Mouse (Mus musculus) kidney, postnatal 10 days (tissue): ENCODE results near the gene Palm2.
"Not testable (repeated sequence)": the region's sequence is repeated elsewhere in the genome, so short reads cannot be mapped to it uniquely, and the experiment has no call there.

Experiments used
- DNase-seq: peaks from one replicate; pipeline ENCODE4 v3.0.0; 2021; ENCODE audit warnings: mixed read lengths

Palm2 gene

DNA sequence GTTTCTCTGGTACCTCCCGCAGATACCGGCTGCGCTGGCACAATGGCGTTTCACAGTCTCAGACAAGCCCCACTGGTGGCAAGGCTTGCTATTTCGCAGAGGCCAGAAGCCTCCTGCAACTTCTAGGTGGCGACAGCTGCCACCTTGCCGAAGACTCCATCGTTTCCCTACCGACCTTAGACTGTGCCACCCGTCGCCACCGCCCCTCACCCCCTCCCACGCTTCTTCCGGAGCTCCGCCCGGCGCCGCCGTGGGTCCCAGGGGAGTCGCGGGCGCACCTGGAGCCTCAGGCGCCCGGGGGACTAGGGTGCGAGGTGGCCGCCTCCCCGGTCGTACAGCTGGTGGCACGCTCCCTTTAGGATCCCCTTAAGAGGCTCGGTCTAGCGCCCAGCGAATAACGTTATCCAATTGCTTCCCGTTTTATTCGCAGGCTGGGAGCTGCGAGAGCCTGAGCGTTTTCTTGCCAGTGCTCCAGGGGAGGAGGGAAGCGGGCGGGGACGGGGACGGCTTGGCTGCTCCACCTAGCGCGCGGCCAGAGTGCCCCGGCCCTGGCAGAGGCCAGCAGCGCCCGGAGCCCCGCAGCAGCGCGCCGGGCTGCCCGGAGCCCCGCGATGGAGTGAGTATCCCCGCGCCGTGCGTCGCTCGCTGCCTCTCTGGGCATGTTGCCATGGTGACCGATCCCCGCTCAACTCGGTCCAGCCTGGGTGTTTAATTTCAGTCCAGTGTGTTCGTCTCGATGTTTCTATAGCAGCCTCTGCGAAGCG lies at the start of gene Palm2:
Gene Palm2, plus strand, starts transcription at position 307 of the 764 bp plus-strand sequence.
- peak; percentile 69 for DNase-seq

DNA sequence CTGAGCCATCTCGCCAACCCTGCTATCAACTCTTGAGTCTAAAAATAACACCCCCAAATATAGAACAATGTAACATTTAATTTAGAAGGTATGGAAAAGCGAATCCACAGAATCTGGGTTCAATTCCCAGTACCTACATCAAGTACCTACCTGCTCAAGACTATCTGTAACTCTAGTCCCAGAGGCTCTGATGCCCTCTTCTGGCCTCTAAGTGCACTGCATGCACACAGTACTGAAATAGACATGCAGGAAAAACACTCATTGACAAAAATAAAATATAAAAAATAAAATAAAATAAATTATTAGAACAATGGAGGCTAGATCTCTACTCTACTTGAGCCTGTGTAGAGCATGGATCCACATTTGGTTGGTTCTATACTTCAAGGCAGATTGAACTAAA lies 49.7 kb upstream of the Palm2 start:
- no peak for DNase-seq

DNA sequence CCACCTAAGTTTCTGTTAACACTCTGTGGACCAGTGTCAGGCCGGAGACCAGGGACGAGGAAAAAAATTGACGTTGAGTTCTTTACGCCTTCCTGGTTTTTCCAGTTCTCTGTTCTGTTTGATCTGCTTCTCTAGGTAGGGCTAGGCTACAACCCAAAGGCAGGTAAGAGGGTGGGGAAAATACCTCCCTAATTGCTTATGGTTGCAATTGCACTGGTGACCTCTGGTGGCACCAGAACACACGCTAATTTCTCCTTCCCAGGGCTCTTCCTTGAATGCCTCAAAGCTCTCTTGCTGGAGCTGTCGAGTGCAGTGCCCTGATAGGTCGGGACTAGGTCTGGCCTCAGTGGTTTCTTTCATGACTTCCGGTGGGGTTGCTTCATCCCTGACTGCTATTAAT lies 42.9 kb upstream of the Palm2 start:
- DNase-seq = no peak

DNA sequence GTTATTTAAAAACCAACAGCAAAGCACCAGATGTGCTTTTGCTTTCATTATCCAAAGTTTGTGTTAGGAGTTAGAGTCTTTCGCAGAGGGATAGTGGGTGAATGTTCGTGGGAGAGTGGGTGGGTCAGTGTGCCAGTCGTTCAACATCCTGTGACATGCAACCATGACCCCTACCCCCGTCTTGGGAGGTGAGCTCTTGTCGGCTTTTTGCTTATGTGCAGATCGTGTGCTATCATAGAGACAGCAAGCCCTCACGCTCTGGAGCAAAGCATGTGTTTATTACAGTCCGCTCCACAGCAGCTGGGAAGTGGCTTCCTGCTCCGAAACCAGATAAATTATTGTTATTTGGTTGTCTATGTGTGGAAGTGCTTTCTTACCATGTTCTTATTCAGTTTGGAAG lies 37.6 kb upstream of the Palm2 start:
- DNase-seq = peak; percentile 28

DNA sequence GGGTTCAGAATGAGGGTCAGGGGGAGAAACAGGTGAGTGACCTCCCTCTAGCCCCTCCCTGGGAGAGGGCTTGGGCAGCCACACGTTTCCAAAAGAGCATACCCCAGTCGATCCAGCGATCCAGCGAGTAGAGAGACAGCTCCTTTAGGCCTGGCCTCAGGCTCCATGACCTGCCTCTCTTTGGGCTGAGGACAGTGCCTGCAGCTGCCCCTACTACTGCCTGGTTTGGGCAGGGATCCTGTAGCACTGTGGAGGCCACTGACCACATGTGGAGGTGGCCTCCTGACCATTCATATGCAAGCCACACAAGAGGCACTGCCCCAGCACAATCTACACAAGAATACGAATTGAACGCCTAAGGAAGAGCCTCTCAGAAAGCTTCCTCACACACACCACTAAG lies 21.7 kb upstream of the Palm2 start:
- not testable (repeated sequence) for DNase-seq

DNA sequence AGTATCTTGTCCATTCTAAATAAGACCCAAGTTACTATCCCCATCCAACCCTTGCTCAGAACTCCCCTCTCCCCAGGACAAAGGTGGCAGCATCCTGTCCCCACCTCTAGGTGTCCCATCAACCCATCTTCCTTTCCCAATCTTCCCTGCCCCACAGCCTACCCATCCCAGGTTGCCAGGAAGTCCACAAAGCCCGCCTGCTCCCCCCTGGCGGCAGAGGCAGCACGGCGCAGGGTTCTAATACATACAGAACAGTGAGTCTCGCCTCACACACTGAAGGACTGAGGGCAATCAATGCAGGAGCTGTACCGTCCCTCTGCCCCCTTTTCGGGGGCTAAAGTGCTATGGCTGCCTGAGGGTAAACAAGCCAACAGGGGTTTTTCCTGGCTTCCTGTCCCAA lies 21.0 kb upstream of the Palm2 start:
- DNase-seq = no peak

DNA sequence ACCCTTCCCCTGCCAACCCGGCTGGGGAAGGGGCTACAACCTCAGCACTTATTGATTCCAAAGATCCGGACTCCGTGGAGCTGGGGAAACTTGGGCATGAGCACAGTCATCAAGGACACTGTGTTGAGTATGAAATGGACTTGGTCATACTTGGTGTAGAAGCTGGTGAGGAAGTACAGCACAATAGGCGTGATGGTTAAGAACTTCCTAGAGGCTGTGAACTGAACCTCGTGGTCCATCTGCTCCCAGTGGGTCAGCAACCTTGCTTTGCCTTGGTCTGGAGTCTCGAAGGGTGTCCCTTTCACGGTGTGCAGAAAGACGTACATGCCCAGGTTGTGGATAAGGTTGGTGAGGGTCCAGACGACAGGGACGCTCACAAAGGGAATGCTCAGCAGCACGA lies 20.4 kb upstream of the Palm2 start:
- not testable (repeated sequence) for DNase-seq

DNA sequence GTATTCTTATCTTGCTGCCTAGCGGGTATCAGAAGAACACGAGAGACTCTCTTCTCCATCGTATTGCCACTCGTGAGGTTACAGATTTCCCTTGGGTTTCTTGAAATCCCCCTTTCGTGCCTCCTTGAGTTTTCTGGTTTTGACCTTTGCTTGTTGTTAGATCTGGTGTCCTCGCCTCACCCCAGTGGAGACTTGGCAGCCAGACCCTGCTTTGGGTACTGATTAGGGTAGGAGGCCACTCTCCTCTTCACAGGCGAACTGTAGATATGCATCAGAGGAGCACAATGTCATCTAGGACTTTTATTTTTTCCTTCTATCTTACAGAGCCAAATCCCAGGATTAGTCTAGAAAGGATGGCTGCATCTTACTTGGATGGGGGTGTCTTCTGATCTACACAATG lies 10.0 kb upstream of the Palm2 start:
- DNase-seq = no peak

DNA sequence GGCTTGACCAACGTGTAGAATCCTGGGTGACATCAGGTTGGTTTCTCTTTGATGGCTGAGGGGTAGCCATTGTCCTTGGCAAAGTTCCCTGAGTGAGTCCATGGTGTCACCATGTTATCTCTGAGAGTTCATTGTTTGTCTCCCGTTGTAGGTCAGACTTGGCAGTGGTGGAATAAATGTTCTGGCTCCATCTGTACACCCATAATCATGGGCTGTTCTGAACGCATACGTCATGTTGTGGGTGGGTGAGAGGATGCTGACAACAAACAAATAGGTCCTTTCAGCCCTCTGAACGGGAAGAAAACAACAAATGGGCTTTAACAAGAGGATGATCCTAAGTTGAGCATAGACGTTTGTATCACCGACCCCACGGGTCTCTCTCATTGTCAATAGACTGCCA lies 5.7 kb upstream of the Palm2 start:
- no peak for DNase-seq

DNA sequence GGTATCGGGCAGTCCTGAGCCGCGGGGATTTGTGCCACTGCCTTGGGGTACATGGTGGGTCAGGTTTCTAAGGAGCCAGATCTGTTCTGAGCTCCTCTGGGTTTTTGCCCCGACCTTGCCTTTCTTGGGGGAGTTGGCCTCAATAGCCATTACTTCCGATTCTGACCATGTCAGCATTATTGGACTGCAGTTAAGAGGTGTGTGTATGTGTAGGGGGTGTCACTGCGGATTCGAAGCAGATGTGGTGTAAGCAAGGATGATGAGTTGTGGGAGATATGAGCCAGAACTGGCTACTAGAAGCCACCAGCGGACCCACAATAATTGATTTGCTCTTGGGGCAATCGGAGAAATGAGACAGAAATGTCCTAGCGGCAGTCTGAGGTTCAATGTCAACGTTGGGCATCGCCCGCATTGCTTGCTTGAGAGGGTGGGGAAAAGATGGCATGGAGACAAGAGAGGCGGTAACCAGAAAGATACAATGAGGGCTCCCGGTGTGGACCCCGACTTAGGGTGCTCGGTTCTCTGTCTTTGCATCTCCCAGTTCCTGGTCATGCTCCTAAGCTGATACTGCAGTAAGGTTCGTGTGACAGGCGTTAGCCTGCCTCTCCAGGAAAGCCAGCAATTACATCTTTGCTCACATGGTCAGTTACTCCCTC lies 786 bp downstream of the Palm2 start:
- DNase-seq = no peak

DNA sequence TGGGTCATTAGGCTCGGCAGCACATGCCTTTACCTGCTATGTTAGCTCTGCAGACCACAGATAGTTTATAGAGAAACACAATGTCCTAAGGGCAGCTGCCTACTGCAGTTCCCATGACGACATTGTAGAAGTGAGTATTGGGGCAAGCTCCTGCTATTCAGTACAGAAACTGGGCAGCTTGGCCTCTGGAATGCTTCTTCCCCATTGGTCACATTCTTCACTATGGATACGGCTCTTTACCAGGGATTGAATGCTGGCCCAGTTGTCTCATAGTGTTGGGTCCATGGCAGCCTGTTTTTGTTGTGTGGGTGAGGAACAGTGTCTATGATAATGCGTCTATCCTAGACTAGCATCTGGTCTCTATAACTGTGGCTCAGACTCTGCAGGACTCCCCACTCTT lies 2.2 kb downstream of the Palm2 start:
- no peak for DNase-seq

DNA sequence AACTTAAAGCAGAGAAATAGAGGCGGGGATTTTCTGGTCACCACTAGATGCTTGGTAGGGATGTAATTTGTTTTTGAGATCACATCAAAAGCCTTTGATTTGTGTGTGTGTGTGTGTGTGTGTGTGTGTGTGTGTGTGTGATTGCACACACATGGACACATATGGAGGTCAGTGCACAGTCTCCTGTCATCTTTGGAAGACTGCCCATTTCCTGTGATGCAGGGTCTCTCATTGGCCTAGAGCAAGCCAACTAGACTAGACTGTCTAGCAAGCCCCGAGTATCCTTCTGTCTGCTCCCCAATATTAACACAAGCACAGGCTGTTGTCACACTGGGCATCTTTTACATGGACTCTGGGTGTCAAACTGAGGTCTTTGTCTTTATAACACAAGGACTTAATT lies 12.0 kb downstream of the Palm2 start:
- no peak for DNase-seq

DNA sequence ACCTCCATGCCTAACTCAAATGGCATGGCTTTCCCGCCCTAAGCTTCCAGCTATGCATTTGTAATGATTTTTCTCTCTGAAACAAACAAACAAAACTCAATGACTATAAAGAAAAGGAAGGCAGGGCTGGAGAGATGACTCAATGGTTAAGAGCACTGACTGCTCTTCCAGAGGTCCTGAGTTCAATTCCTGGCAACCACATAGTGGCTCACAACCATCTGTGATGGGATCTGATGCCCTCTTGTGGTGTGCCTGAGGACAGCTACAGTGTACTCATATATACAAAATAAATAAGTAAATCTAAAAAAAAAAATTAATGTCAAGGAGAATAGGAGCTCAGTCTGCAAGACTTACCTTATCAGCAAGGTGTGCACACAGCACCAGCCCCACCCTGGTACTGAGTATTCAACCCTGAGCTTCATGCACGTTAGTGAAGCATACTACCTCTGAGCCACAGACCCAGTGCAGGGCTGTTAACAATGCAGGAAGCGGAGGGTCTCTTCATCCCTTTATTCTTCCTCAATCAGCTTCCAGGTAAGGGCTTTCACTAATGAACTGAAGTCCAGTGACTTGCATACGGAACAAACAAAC lies 12.9 kb downstream of the Palm2 start:
- no peak for DNase-seq

DNA sequence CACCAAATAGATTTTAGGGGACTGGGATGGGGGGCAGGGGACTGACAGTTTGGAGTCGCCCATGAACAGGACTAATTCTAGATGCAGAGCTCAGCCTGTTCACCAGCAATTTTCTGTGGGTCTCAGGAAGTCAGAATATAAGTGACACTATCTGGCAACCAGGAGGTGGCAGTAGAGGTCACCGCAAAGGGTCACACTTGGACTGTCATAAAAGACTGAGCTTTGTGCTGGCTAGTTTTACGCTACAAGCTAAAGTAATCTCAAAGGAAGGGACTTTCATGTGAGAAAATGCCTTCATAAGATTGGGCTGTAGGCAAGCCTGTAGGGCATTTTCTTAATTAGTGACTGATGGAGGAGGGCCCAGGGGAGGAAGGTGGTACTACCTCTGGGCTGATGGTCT lies 17.8 kb downstream of the Palm2 start:
- peak; percentile 77 for DNase-seq

DNA sequence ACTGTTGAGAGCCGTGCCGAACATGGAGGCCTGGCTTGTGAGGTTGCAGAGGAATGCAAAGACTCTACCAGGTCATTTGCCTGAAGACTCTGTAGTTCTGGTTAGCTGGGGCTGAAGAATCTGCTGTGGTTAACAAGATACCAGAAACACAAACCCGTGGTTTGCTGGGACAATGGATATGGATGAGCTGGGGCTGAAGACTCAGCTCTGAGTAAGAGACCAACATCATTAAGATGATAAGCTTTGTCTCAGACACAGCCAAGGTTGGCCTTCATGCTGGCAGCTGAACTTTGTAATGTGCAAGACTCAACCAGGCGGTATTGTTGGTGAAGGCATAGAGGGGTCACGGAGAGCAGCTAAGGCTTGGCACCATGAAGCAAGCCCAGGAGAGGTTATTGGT lies 18.6 kb downstream of the Palm2 start:
- no peak for DNase-seq

DNA sequence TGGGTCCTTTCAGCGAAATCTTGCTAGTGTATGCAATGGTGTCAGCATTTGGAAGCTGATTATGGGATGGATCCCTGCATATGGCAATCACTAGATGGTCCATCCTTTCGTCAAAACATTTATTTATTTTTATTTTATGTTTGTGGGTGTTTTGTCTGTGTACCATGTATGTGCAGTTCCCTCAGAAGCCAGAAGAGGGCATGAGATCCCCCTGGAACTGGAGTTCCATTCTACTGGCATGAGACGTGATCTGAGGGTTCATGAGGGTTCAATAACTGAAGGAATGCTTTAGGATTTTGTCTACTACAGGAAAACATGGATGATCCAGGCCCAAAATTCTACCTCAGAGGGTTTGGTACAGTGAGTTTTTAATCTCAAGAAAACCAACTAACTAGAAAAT lies 28.3 kb downstream of the Palm2 start:
- DNase-seq = peak; percentile 53

DNA sequence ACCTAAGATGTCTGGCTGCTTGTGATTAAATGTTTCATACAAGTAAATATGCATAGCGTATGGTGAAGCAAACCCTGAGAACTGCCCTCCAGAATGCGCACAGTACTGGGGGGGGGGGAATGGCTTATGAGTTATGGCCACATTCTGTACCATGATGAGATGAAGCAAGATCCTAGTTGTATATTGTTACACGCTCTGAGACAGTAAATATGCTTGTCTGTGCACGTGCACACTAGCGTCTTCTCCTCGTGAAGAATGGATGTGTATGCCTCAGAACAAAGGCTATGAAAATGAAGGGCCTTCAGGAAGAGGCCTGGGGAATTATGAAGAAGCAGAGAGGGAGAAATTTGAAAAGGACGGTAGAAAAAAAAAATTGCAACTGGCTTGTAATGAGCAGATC lies 48.4 kb downstream of the Palm2 start:
- DNase-seq = no peak

DNA sequence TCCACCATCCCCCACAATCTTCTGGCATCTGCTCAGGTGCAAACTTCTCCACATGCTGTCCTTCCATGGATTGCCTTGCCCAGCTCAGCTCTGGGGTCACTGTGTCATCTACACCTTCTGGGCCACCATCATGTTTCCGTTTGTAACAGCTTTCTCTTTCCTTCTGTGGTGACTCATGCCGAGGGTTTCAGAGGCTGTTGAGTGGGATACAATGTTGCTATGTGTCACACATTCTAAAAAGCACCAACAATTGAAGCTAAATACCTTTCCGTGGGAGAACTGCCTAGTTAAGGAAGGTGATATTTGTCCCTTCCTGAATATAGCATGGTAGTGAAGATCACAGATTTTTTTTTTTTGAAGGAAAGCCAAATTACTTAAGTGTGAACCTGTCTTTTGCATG lies 52.3 kb downstream of the Palm2 start:
- no peak for DNase-seq

DNA sequence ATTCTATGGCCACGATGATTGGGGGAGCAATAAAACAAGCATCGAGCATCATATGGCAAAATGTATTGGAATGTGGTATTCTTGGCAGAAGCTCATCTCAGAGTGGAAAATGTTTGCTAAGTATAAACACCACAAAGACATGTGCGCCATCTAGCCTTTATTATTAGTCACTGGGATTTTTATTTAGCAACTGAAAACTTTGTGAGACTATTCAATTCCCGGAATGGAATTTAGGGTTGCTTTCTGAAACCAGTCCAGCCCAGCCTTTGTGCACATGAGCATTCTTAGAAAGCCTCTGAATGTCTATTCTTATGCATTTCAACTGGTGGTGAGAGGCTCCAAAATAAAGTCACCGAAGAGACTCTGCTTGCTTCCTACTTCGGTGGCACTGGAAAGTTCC lies 55.8 kb downstream of the Palm2 start:
- no peak for DNase-seq

DNA sequence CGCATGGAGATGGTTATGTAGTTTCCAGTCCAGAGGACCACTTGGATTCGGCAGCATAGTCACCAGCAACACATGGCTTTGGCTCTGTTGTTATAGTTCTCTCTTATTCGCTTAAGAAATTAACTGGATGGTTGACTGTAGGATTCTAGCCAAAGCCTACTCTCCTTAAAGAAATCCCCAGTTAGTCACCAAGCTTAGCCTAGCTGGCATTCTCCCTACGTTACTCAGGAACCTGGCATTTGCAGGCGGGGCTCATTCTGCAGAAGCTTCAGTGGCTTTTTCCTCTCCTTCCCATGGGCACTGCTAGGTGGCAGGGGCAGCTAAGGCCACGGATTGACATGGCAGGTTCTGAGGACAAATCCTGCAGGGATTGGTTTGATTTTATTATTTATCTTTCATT lies 70.7 kb downstream of the Palm2 start:
- DNase-seq = no peak

DNA sequence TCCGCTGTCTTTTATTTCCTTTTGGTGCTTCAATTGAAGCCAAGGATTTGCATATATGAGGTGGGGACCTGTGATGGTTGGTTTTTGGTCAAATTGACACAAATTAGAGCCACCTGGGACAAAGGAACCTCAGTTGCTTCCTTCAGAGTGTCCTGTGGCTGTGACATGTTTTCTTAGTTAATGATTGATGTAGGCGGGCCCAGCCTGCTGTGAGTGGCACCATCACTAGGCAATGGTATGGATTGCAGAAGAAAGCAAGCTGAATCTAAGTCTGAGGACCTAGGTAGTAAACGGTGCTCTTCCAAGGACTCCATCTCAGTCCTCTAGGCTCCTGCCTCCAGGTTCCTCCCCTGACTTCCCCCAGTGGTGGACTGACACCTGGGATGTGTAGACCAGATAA lies 76.5 kb downstream of the Palm2 start:
- DNase-seq = no peak

DNA sequence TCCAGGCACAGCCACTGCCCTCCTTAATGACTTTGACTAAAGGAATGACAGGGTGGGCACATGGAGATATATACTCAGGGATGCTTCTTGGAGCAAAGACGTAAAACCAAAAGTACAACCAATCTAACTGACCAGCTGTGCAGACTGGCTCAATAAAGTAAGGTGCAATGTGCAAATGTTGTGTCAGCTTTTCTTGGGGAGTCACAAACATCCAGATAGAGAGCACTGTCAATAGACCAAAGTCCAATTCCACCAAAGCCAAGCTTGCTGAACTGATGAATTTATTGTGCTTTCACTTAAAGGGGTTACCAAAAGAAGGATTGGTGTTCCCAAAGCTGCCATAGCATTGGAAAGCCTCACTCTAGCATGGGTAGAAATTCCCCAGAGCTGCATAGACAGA lies 77.7 kb downstream of the Palm2 start:
- DNase-seq = no peak

DNA sequence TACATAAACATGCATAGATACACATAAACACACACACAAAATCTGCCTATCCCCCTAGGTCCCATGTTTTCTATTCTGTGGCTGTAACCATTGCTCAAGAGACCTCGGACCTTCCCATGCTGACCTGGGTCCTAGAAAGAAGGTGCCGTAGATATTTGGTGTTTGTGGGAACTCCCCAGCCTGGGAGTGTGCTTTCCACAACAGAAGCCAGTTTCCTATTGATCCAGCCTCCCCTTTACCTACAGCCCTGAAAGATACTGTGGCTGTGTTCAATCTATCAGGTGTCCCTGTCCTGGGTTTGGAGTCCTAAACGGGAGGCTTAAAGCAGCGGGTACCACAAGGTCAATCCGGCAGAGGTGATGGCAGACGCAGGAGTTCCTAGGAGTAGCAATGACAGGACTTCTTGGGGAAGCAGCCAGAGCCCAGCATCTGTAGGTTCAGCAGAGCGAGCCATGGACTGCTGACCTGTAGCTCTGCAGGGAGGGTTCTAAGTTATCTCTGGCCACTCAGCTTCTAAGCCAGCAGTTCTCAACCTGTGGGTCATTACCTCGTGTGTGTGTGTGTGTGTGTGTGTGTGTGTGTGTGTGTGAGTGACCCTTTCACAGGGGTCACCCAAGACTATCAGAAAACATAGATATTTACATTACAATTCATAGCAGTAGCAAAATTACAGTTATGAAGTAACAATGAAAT lies 79.3 kb downstream of the Palm2 start:
- no peak for DNase-seq
